Mouse (Mus musculus) G1E (cell line): ENCODE results near the gene Rad54l2. TPM values are rescaled to one million over a fixed set of nuclear protein-coding genes. Genes with fewer than 3 reads are reported as not detected.

Experiments
- ATAC-seq: 2 replicates; pipeline ENCODE4 v1.8.0; 2016; ENCODE audit warnings: mild to moderate bottlenecking; ENCODE audit not compliant: insufficient number of reproducible peaks, poor library complexity, low FRiP score, severe bottlenecking; ENCODE audit errors: extremely low read depth
- DNase-seq: peaks from one replicate; pipeline ENCODE4 v3.0.0; 2012; ENCODE audit warnings: low spot score
- H3K27me3 ChIP-seq: 2 replicates; pipeline ENCODE4 v1.6.1; 2012; ENCODE audit warnings: mild to moderate bottlenecking, low read length, inconsistent platforms; ENCODE audit not compliant: insufficient read depth
- H3K36me3 ChIP-seq: replicated peaks from 2 replicates; pipeline ENCODE3; 2012; ENCODE audit warnings: mild to moderate bottlenecking, inconsistent platforms
- H3K4me1 ChIP-seq: 2 replicates; pipeline ENCODE4 v1.6.1; 2012; ENCODE audit warnings: low read depth, low read length, inconsistent platforms, mixed read lengths; ENCODE audit not compliant: insufficient read depth
- H3K4me3 ChIP-seq: 2 replicates; pipeline ENCODE4 v1.5.1; 2012; ENCODE audit warnings: low read depth, mild to moderate bottlenecking, inconsistent platforms, low read length, moderate library complexity, mixed read lengths
- H3K9me3 ChIP-seq: replicated peaks from 2 replicates; pipeline ENCODE4 v1.6.1; 2012; ENCODE audit warnings: inconsistent platforms
- CTCF ChIP-seq: IDR thresholded peaks from 2 replicates; pipeline ENCODE4 v1.5.1; 2012; ENCODE audit warnings: low read depth, low read length, inconsistent platforms, mixed read lengths
- GATA1 ChIP-seq: IDR thresholded peaks from 2 replicates; pipeline ENCODE4 v1.6.1; 2012; ENCODE audit warnings: borderline replicate concordance, low read length, inconsistent platforms, mixed read lengths
- GATA2 ChIP-seq: IDR thresholded peaks from 2 replicates; pipeline ENCODE4 v1.6.1; 2012; ENCODE audit warnings: low read depth, low read length, inconsistent platforms, borderline replicate concordance
- POLR2AphosphoS5 ChIP-seq: IDR thresholded peaks from 2 replicates; pipeline ENCODE4 v1.6.1; 2012; ENCODE audit warnings: low read depth, low read length, inconsistent platforms; ENCODE audit not compliant: insufficient replicate concordance
- TAL1 ChIP-seq: conservative IDR thresholded peaks from 2 replicates; pipeline ENCODE4 v1.6.1; 2012; ENCODE audit warnings: low read depth, low read length, inconsistent platforms, mixed read lengths
- polyA plus RNA-seq: library from polyadenylated mRNA; stranded (reverse); fragments of >175 nt; gene quantifications from 2 replicates; pipeline ENCODE4 v1.2.3, GENCODE M21; 2012
- total RNA-seq, 2 experiments: library from RNA; stranded (forward) in 1 of 2; stranded (reverse) in 1 of 2; fragments of 200-1000 nt in 1 of 2; fragments of >200 nt in 1 of 2; fragmentation: Nextera tagmentation in 1 of 2; gene quantifications; 2 replicates each; pipeline ENCODE4 v1.2.3; 2014 to 2017

The Rad54l2 gene
- 28.8 and 32.6 TPM in 2 replicates for total RNA-seq (2014; fragmentation: Nextera tagmentation)
- total RNA-seq (2017): 13.8 and 21.0 TPM in 2 replicates
- polyA plus RNA-seq: 7.4 and 8.7 TPM in 2 replicates

- H3K9me3 ChIP-seq: no peaks in the 10 kb centered on the region
- peaks cover 25% of the 10 kb centered on the region for H3K4me1 ChIP-seq
- peaks cover 4% of the 10 kb centered on the region for H3K36me3 ChIP-seq
- peak within 1 kb of the TSS; percentile 95 for H3K4me3 ChIP-seq
- TF ChIP-seq POLR2AphosphoS5 (no peak), TAL1 (no peak), GATA2 (no peak)
- peaks cover 14% of the 10 kb centered on the region for H3K27me3 ChIP-seq
- ATAC-seq (peak; percentile 45), DNase-seq (peak; percentile 80)
These were observed at the start of gene Rad54l2 for GRCm38 (mm10) chr9:106788812-106789321. TSS of gene Rad54l2 (minus strand) at chr9:106789194.

- peaks cover 4% of the 10 kb centered on the region for H3K36me3 ChIP-seq
- H3K4me3 ChIP-seq: peak overlapping the region; percentile 95
- H3K27me3 ChIP-seq: no peaks in the 10 kb centered on the region
- peak; percentile 71 for DNase-seq
- H3K9me3 ChIP-seq: no peaks in the 10 kb centered on the region
- no peak for TF ChIP-seq CTCF
- no peak for TF ChIP-seq TAL1
- TF ChIP-seq GATA2: no peak
- peaks cover 6% of the 10 kb centered on the region for H3K4me1 ChIP-seq
- peak; percentile 88 for ATAC-seq
These were observed 33.5 kb upstream of the Rad54l2 start for GRCm38 (mm10) chr9:106822381-106823104.

- peak; percentile 84 for ATAC-seq
These were observed 32.8 kb upstream of the Rad54l2 start, which contains the start of gene Dcaf1 for GRCm38 (mm10) chr9:106821618-106822380. TSS of gene Dcaf1 (plus strand) at chr9:106821874.

GRCm38 (mm10) chr9:106821050-106821617 is 32.1 kb upstream of the Rad54l2 start:
- Histone ChIP-seq H3K9me3 (no peaks in the 10 kb centered on the region), H3K36me3 (peaks cover under 1% of the 10 kb centered on the region), H3K4me3 (peak overlapping the region; percentile 95), H3K4me1 (peaks cover 6% of the 10 kb centered on the region), H3K27me3 (no peaks in the 10 kb centered on the region)
- TF ChIP-seq GATA2: no peak
- no peak for TF ChIP-seq GATA1
- no peak for TF ChIP-seq TAL1
- TF ChIP-seq CTCF: no peak
- no peak for TF ChIP-seq POLR2AphosphoS5
- peak; percentile 3 for DNase-seq
- no peak for ATAC-seq

More at GRCm38 (mm10) chr9:106821618-106822380, 32.8 kb upstream of the Rad54l2 start, which contains the start of gene Dcaf1:
- peak; percentile 77 for DNase-seq
- TF ChIP-seq GATA1: no peak
- TF ChIP-seq POLR2AphosphoS5: no peak
- no peak for TF ChIP-seq GATA2
- TF ChIP-seq CTCF: no peak
- TF ChIP-seq TAL1: no peak
- H3K27me3 ChIP-seq: no peaks in the 10 kb centered on the region
- H3K36me3 ChIP-seq: peaks cover 2% of the 10 kb centered on the region
- peaks cover 6% of the 10 kb centered on the region for H3K4me1 ChIP-seq
- no peaks in the 10 kb centered on the region for H3K9me3 ChIP-seq
- H3K4me3 ChIP-seq: peak within 1 kb of the TSS; percentile 95

GRCm38 (mm10) chr9:106819201-106819600 is 30.2 kb upstream of the Rad54l2 start:
- Histone ChIP-seq H3K27me3 (no peaks in the 10 kb centered on the region), H3K4me1 (peaks cover 10% of the 10 kb centered on the region), H3K9me3 (no peaks in the 10 kb centered on the region), H3K36me3 (no peaks in the 10 kb centered on the region), H3K4me3 (no peak overlapping the region)
- no peak for TF ChIP-seq CTCF
- no peak for TF ChIP-seq POLR2AphosphoS5
- no peak for TF ChIP-seq GATA1
- no peak for TF ChIP-seq TAL1
- TF ChIP-seq GATA2: no peak
- no peak for ATAC-seq
- no peak for DNase-seq

GRCm38 (mm10) chr9:106818191-106818590 is 29.2 kb upstream of the Rad54l2 start:
- Histone ChIP-seq H3K27me3 (no peaks in the 10 kb centered on the region), H3K36me3 (no peaks in the 10 kb centered on the region), H3K4me1 (peaks cover 10% of the 10 kb centered on the region), H3K9me3 (no peaks in the 10 kb centered on the region), H3K4me3 (no peak overlapping the region)
- DNase-seq (no peak), ATAC-seq (no peak)
- TF ChIP-seq GATA2 (no peak), CTCF (no peak), GATA1 (no peak), POLR2AphosphoS5 (no peak), TAL1 (no peak)
